Mouse (Mus musculus) testis, adult 2 months (tissue): ENCODE measurements around the gene Ptpn18.

Source experiments
- CTCF ChIP-seq: fragments of 200-500 bp; IDR thresholded peaks from 2 replicates; pipeline ENCODE4 v1.5.1; 2012; ENCODE audit warnings: low read depth, mild to moderate bottlenecking, inconsistent platforms, low read length, moderate library complexity; ENCODE audit not compliant: control insufficient read depth, insufficient read depth, insufficient replicate concordance
- POLR2A ChIP-seq: fragments of 200-500 bp; IDR thresholded peaks from 2 replicates; pipeline ENCODE4 v1.6.1; 2012; ENCODE audit warnings: low read depth, mild to moderate bottlenecking, inconsistent platforms, low read length, moderate library complexity; ENCODE audit not compliant: control insufficient read depth

DNA sequence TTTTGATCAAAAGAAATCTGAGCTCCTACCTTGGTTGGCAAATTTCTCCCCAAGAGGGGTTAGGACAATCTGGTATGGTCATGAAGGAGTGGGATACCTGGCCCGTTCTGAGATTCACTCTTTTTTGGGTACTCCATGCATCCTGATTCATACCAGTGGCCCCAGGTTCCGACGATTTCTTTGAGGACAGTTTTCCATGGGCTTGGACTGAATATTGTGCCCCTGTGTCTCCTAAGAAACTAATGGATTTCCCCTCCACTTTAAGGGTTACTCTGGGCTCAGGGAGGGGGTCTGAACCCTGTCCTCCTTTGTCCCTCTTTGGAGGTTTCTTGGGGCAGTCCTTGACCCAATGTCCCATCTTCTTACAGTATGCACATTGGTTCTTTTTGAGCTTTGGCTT is 28.6 kb upstream of the Ptpn18 start:
- TF ChIP-seq POLR2A (no peak), CTCF (no peak)
